Mouse (Mus musculus) megakaryocyte, embryonic 14.5 days (primary cell): ENCODE results near the gene Tpk1. TPM values are rescaled to one million over a fixed set of nuclear protein-coding genes. Genes with fewer than 3 reads are reported as not detected.
"Not testable (repeated sequence)": the region's sequence is repeated elsewhere in the genome, so short reads cannot be mapped to it uniquely, and the experiment has no call there.

ENCODE experiments used
- H3K27me3 ChIP-seq: replicated peaks from 2 replicates; pipeline ENCODE3; 2012; ENCODE audit warnings: inconsistent platforms
- H3K36me3 ChIP-seq: replicated peaks from 2 replicates; pipeline ENCODE3; 2012; ENCODE audit warnings: low read length, inconsistent platforms, mixed read lengths
- H3K4me1 ChIP-seq: 2 replicates; pipeline ENCODE4 v1.6.1; 2012; ENCODE audit warnings: inconsistent platforms
- H3K4me3 ChIP-seq: replicated peaks from 2 replicates; pipeline ENCODE3; 2012; ENCODE audit warnings: moderate library complexity, mild to moderate bottlenecking, inconsistent platforms
- H3K9me3 ChIP-seq: 2 replicates; pipeline ENCODE4 v1.6.1; 2012; ENCODE audit warnings: inconsistent platforms
- FLI1 ChIP-seq: IDR thresholded peaks from 2 replicates; pipeline ENCODE4 v1.6.1; 2012; ENCODE audit warnings: low read length, inconsistent platforms, mixed read lengths
- GATA1 ChIP-seq: IDR thresholded peaks from 3 replicates; pipeline ENCODE4 v1.6.1; 2012; ENCODE audit warnings: mixed read lengths, low read length, inconsistent platforms, borderline replicate concordance
- polyA plus RNA-seq: library from polyadenylated mRNA; stranded (reverse); fragments of >175 nt; gene quantifications from 2 replicates; pipeline ENCODE4 v1.2.3, GENCODE M21; 2012; ENCODE audit warnings: low replicate concordance; ENCODE audit not compliant: insufficient read depth

Tpk1 gene
- polyA plus RNA-seq, 1 experiment = not detected

DNA sequence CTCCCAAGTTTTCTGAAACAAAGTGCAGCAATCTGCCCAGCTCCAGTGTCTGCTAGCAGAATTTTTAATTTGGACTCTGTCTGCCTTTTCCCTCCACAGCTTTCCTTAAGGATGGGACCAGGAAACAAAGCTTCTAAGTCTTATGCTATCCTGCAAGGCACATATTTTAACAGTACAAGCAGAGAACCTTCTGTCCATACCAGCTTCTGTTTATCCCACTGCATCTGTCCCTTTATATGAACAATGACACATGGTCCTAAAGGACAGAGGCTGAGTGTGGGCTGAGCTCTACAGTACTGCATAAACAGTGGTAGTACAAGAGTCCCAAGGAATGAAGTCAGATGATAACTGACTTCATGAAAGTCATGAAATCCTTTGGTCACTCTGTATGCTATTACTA lies 132.8 kb downstream of the Tpk1 start:
- Histone ChIP-seq H3K27me3 (no peaks in the 10 kb centered on the region), H3K9me3 (no peaks in the 10 kb centered on the region)
- TF ChIP-seq GATA1 (no peak), FLI1 (no peak)

DNA sequence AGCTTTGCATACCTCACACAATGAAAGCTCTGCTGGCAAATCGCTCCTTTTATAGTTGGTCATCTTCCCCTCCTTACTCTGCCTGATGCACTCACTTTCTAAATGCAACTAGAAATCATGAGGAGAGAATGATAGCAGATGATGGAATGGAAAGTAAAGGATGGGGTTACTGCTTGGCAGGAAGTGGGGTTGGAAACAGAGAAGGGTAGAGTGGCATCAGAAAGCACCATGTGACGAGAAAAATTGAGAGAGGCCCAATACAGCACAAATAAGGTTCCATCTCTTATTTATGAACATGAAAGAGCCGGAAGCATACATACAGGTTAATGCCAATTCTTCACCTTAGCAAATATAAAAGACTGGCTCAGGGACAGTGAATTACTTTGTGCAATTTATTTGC lies 133.3 kb downstream of the Tpk1 start:
- H3K9me3 ChIP-seq = no peaks in the 10 kb centered on the region
- H3K27me3 ChIP-seq = no peaks in the 10 kb centered on the region
- no peak overlapping the region for H3K4me3 ChIP-seq
- peaks cover 11% of the 10 kb centered on the region for H3K4me1 ChIP-seq
- TF ChIP-seq GATA1 (no peak), FLI1 (no peak)
- H3K36me3 ChIP-seq = no peaks in the 10 kb centered on the region

More for the DNA sequence above, 132.8 kb downstream of the Tpk1 start:
- Histone ChIP-seq H3K4me1 (peaks cover 11% of the 10 kb centered on the region), H3K36me3 (no peaks in the 10 kb centered on the region), H3K4me3 (no peak overlapping the region)

DNA sequence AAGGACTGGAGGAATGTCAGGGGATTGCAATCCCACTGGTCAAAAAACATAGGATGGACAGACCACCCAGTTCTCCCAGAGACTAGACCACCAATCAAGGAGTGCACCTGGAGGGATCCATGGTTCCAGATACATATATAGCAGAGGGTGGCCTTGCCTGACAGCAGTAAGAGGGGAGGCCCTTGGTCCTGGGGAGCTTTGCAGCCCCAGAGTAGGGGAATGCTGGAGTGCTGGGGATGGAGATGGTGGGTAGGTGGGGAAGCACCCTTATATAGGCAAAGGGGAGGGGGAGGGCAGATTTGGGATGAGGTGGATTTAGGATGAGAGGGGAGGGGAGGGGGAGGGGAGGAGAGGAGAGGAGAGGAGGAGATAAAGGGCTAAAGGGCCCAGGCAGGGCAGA lies 134.1 kb downstream of the Tpk1 start:
- Histone ChIP-seq H3K36me3 (no peaks in the 10 kb centered on the region), H3K9me3 (no peaks in the 10 kb centered on the region), H3K4me3 (no peak overlapping the region), H3K27me3 (no peaks in the 10 kb centered on the region), H3K4me1 (peaks cover 11% of the 10 kb centered on the region)
- TF ChIP-seq GATA1 (no peak), FLI1 (no peak)

DNA sequence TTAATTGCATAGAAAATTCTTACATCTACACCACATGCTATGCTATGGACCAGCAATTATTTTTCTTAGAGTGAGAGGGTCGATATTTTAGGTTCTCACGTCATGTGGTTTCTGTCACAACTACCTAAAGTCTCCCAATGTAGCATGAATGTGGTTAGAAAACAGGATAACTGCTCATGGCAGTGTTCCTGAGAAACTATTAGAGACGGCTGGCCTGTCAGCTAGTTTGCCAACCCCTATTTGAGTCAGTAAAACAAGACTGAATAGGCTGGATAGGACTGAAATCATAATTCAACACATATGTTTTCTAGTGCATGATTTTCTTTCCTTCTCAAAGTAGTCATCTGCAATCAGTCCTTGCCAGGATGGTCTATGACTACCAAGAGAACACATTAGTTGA lies 137.1 kb downstream of the Tpk1 start:
- H3K4me1 ChIP-seq = peaks cover 11% of the 10 kb centered on the region
- no peaks in the 10 kb centered on the region for H3K9me3 ChIP-seq
- no peak overlapping the region for H3K4me3 ChIP-seq
- no peaks in the 10 kb centered on the region for H3K27me3 ChIP-seq
- H3K36me3 ChIP-seq = no peaks in the 10 kb centered on the region
- TF ChIP-seq FLI1 = no peak
- no peak for TF ChIP-seq GATA1

DNA sequence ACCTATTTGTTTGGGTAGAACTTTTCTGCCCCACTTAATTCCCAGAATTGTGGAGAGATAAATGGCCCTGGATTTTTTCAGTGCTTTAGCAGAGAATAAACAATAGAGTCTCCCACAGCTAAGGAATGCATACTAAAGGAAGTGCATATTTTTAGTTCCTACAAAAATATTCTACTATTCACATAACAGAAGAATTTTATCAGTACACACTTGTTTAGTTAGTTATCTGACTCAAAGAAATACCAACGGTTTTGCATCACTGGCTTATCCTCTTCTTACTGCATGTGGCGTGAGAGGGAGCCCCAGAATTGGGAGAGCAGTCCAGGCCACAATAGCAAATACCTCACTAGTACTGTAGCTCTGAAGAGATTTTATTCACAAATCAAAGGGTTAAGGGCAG lies 141.1 kb downstream of the Tpk1 start:
- Histone ChIP-seq H3K27me3 (peaks cover 2% of the 10 kb centered on the region), H3K4me3 (no peak overlapping the region), H3K4me1 (peaks cover 16% of the 10 kb centered on the region), H3K36me3 (no peaks in the 10 kb centered on the region), H3K9me3 (no peaks in the 10 kb centered on the region)
- no peak for TF ChIP-seq GATA1
- TF ChIP-seq FLI1 = no peak

DNA sequence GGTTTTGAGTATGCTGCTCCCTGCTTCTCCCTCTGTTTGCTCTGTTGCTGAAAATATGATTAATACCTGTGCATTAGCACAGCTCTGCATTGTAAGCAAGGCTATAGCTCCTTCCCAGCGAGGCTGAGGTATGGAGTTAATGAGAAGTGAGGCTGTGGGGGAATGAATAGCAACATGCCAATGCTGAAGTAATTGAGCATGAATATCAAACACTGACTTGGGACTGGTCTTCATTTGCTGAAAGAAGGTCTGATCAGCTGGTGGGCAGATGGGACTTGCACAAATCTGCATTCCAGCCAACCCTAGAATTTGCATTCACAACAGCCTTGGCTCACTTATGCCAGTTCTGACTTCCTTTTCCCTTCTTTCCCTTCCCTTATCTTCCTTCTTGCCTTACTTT lies 144.0 kb downstream of the Tpk1 start:
- H3K4me1 ChIP-seq = peaks cover 17% of the 10 kb centered on the region
- peaks cover 2% of the 10 kb centered on the region for H3K27me3 ChIP-seq
- H3K9me3 ChIP-seq = no peaks in the 10 kb centered on the region
- H3K4me3 ChIP-seq = no peak overlapping the region
- H3K36me3 ChIP-seq = no peaks in the 10 kb centered on the region
- TF ChIP-seq GATA1 (no peak), FLI1 (no peak)

DNA sequence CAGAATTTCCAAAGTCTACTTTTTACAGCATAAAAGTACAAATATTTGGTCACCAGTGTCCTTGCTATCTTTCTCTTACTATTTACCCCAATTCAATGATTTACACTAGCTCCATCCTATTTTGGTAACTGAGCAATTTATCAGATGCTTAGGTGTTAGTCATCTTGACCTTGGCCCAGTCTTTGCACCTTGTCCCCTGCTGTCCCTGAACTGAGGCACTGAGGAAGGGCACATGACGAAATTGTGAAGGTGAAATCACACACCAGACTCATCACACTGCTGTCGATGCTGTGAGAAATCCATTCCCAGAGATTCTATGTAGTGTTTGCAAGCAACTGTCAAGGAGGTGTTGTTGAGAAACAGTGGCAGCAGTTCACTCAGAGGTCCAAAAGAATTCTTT lies 145.9 kb downstream of the Tpk1 start:
- Histone ChIP-seq H3K36me3 (no peaks in the 10 kb centered on the region), H3K4me3 (no peak overlapping the region), H3K9me3 (no peaks in the 10 kb centered on the region), H3K27me3 (peaks cover 2% of the 10 kb centered on the region), H3K4me1 (peaks cover 29% of the 10 kb centered on the region)
- TF ChIP-seq GATA1 (no peak), FLI1 (no peak)

DNA sequence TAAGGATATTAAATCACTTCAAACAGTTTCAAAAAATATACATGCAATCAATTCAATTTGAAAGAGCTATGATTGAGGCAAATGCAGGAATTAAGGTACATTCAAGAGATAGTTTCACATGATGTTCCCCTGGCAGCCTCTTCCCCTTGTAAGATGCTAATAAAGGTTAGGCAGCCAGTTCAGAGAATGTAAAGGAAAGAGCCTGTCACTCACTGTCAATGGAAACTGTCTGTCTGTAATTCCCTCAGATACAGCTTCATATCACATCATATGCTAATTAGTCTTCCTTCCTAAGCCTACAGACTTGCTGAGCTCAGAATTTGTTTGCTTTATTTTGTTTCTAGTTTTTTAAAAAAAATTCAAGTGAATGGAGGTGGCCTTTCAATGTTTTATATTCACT lies 147.7 kb downstream of the Tpk1 start:
- H3K4me3 ChIP-seq = no peak overlapping the region
- H3K36me3 ChIP-seq = no peaks in the 10 kb centered on the region
- no peaks in the 10 kb centered on the region for H3K9me3 ChIP-seq
- TF ChIP-seq GATA1 = no peak
- no peak for TF ChIP-seq FLI1
- peaks cover 29% of the 10 kb centered on the region for H3K4me1 ChIP-seq
- peaks cover 2% of the 10 kb centered on the region for H3K27me3 ChIP-seq

DNA sequence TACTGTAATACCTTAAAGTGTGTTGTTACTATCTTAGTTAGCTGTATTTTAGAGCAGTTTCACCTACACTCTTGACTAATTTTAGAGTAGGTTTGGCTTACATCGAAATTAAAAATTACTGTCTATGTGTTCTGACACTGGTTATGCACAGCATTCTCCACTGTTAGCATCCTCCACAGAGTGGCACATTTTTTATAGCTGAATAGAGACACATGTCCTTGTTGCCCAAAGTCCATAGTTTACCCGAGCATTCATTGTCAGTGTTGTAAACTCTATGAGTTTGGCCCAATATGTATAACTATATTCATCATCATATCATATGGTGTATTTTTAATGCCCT lies 148.8 kb downstream of the Tpk1 start:
- no peaks in the 10 kb centered on the region for H3K9me3 ChIP-seq
- no peaks in the 10 kb centered on the region for H3K36me3 ChIP-seq
- TF ChIP-seq GATA1 (no peak), FLI1 (no peak)

DNA sequence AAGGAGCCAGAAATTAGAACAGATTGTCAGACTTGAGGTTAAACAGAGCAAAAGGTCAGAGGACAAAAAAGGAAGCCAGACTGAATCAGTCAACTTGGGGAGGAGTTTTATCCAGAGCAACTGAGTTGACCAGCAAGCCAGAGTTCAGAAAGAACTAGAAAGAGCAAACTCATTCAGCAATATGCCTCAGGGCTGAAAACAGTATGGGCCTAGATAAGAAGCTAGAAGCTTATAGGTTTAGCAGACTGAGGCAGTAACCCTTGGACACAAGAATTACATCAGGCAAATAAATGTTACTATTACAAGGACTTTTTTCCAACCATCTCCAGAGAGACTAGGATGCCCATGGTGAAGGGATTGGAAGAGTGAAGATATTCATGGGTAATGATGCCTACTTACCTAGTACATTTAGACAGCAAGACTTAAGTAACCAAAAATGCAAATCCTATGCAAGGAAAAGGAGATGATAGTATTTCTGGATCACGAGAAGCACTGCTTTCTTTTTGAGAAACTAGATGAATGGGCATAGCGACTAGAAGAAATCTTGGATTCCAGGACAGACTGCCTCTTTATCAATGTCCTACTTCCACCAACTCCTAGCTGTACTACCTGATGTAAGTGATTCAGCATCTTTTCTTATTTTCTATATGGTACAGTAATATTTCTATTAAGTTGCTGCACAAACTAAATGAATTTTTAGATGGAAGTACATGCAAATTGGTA lies 149.3 kb downstream of the Tpk1 start:
- H3K36me3 ChIP-seq = no peaks in the 10 kb centered on the region
- no peak overlapping the region for H3K4me3 ChIP-seq
- no peaks in the 10 kb centered on the region for H3K27me3 ChIP-seq
- no peaks in the 10 kb centered on the region for H3K9me3 ChIP-seq
- peaks cover 25% of the 10 kb centered on the region for H3K4me1 ChIP-seq
- no peak for TF ChIP-seq GATA1
- TF ChIP-seq FLI1 = no peak

More for the DNA sequence above, 148.8 kb downstream of the Tpk1 start:
- H3K4me1 ChIP-seq = peaks cover 29% of the 10 kb centered on the region
- no peak overlapping the region for H3K4me3 ChIP-seq
- peaks cover 2% of the 10 kb centered on the region for H3K27me3 ChIP-seq

DNA sequence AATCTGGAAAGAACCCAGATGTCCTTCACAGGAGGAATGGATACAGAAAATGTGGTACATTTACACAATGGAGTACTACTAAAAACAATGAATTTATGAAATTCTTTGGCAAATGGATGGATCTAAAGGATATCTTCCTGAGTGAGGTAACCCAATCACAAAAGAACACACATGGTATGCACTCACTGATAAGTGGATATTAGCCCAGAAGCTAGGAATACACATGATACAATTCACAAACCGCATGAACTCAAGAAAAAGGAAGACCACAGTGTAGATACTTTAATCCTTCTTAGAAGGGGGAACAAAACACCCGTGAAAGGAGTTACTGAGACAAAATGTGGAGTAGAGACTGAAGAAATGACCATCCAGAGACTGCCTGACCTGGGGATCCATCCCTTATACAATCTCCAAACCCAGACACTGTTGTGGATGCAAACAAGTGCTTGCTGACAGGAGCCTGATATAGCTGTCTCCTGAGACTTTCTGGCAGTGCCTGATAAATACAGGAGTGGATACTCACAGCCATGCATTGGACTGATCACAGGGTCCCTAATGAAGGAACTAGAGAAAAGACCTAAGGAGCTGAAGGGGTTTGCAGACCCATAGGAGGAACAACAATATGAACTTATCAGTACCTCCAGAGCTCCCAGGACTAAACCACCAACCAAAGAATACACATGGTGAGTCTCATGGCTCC lies 159.2 kb downstream of the Tpk1 start:
- H3K4me3 ChIP-seq, H3K27me3 ChIP-seq, H3K36me3 ChIP-seq, H3K9me3 ChIP-seq: not testable (repeated sequence)
- peaks cover 11% of the 10 kb centered on the region for H3K4me1 ChIP-seq
